Mouse (Mus musculus): ENCODE results near the gene Zbtb5. TPM values are rescaled to one million over a fixed set of nuclear protein-coding genes. Genes with fewer than 3 reads are reported as not detected.
A peak's percentile ranks its signal among the peaks of the same experiment; 100 is the strongest.

The Zbtb5 gene
- polyA plus RNA-seq, 1 experiment from 2014 or later, result 8.3 TPM

DNA sequence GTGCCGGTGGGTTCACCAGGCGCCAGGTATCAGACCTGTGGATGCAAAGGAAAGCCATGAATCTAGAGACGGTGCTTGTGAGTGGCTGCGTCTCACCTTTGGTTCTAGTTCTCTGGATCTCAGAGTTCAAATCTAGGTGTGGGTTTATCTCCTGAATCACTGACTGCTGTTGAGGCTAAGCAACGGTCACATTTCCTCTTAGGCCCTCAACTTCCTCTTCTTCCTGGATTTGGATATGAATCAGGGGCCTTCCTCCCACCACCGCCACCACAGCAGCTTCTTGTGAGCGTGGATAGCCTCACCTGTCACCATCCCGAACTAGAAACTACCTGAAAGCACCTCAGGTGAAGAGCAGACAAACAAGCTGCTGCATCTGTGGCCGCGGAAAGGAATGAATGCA, 23.8 kb upstream of the Zbtb5 start:
- no peak for ATAC-seq
- H3K27me3 ChIP-seq (replicated peaks), result no peaks in the 10 kb centered on the region

DNA sequence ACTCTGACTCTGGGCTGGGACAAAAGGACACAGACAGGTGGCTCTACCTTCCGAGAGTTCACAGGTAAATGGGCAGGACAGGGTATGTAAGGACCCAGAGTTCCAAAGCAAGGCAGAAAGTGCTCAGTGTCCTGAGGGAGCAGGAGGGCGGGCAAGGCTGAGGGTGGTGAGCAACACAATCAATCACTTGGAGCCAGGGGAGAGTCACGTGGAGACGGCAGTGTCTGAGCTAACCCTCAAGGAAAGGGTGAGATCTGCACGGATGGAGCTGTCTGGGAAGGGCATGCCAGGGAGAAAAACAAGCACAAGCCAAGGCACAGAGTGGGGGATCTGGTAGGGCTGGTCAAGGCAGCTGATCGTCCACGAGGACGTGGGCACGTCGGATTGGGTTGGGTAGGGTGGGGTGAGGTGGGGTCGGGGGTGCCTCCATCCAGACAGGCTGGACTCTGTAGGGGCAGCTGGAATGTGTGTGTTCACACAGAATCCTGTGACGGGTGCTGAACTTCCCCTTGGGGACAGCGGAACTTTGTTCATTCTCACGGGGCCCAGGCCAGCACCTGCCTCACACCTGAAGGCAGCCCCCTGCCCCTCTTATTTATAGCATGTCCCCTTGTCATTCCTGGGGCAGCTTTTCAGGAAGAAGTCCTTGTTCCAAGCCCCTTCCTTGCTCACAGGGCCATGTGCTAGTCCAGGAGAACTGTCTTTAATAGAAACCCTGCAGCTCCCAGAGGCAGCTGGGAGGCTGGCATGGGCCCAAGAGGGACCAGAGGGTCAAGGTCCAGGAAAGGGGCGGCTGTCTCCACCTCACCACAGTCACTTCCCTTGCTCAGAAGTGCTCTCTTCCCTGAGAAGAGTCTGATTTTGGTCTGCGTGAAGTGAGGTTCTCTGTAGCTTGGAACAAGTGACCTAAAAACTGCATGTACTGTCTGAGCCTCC, 22.7 kb upstream of the Zbtb5 start:
- Histone ChIP-seq H3K4me2 (no peak overlapping the region), H3K27ac (no peak overlapping the region), H3K9ac (no peak overlapping the region), H3K9me3 (replicated peaks) (no peaks in the 10 kb centered on the region), H3K36me3 (peaks cover 66% of the 10 kb centered on the region), H3K27me3 (replicated peaks) (no peaks in the 10 kb centered on the region), H3K4me3 (no peak overlapping the region), H3K4me1 (peaks cover 8% of the 10 kb centered on the region)
- 70% methylated on average over 16 of the region's 16 CpGs for WGBS (ENCODE audit: insufficient replicate concordance)
- ATAC-seq, result no peak

More for the DNA sequence above, 23.8 kb upstream of the Zbtb5 start:
- no peaks in the 10 kb centered on the region for H3K9me3 ChIP-seq (replicated peaks)
- no peak overlapping the region for H3K27ac ChIP-seq
- H3K36me3 ChIP-seq, result peaks cover 58% of the 10 kb centered on the region
- 57% methylated on average over 10 of the region's 10 CpGs for WGBS (ENCODE audit: insufficient replicate concordance)
- H3K4me3 ChIP-seq, result no peak overlapping the region
- H3K9ac ChIP-seq, result no peak overlapping the region
- peaks cover 8% of the 10 kb centered on the region for H3K4me1 ChIP-seq
- H3K4me2 ChIP-seq, result no peak overlapping the region

DNA sequence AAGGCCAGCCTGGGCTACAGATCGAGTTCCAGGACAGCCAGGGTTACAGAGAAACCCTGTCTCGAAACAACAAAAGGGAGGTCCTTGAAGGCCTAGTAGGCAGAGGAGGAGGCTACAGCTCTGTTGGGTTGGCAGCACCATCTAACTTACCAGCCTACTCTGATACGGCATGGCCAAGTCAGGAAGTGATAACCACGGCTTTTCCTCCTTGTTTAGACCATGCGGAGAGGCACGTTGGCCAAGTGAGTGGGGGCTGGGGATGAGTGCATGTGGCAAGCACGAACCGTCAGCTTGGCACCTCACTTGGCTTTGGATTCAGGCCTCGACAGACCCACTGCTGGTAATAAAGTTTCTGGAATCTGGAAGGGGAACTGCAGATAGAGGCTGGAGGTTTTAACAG, 20.4 kb upstream of the Zbtb5 start:
- Histone ChIP-seq H3K27me3 (replicated peaks) (no peaks in the 10 kb centered on the region), H3K9ac (no peak overlapping the region), H3K4me3 (no peak overlapping the region), H3K27ac (no peak overlapping the region), H3K36me3 (peaks cover 89% of the 10 kb centered on the region), H3K4me1 (peaks cover 8% of the 10 kb centered on the region), H3K9me3 (replicated peaks) (no peaks in the 10 kb centered on the region), H3K4me2 (no peak overlapping the region)
- whole genome bisulfite sequencing (ENCODE audit: insufficient replicate concordance), result 51% methylated on average over 9 of the region's 9 CpGs
- no peak for ATAC-seq

DNA sequence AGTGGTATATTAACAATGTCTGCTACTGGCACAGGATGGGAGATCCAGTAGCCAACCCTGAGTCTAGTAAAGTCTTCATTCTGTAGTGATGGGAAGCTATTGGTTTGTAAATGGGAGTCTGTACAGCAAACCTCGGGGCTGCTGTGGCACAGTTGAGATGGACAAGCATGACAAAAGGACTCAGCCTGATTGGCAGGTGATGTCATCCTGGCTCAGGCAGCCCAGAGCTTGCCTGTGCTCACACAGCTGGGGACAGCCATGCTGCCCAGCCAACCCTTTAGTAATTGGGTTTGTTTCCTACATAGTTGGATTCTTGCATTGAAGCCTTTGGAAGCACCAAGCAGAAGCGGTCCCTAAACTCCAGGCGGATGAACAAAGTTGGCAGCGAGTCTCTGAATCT, 14.2 kb upstream of the Zbtb5 start:
- WGBS (ENCODE audit: insufficient replicate concordance), result 85% methylated on average over 4 of the region's 4 CpGs
- Histone ChIP-seq H3K27ac (no peak overlapping the region), H3K9ac (no peak overlapping the region), H3K4me1 (no peaks in the 10 kb centered on the region), H3K9me3 (replicated peaks) (no peaks in the 10 kb centered on the region), H3K36me3 (peaks cover 93% of the 10 kb centered on the region), H3K4me2 (no peak overlapping the region), H3K27me3 (replicated peaks) (no peaks in the 10 kb centered on the region), H3K4me3 (no peak overlapping the region)
- no peak for ATAC-seq

DNA sequence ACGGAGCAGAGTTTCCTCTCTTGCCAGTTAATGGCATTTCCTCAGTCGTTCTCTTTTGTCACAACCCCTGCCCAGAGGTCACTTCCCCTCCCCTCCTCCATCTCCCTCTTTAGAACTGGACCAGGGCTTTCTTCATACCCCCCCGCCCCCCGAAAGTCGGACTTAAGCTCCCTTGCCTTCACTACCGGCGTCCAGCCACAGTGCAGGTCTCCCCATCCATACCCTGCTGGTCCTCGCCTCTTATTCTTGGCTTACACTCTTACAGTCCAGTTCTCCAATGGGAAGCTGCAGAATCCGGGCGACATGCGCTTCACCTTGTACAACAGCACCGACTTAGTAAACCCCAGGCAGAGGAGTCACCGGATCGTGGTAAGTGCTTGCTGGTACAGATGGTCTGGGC, 6.8 kb upstream of the Zbtb5 start:
- Histone ChIP-seq H3K36me3 (peaks cover 35% of the 10 kb centered on the region), H3K4me3 (peak overlapping the region; percentile 82), H3K4me2 (peak overlapping the region; percentile 97), H3K9me3 (replicated peaks) (no peaks in the 10 kb centered on the region), H3K27ac (0 out of 2 replicates have a peak overlapping the region, but pooled peaks have one; percentile 40), H3K4me1 (peaks cover 42% of the 10 kb centered on the region), H3K27me3 (replicated peaks) (no peaks in the 10 kb centered on the region), H3K9ac (peak overlapping the region; percentile 79)
- WGBS (ENCODE audit: insufficient replicate concordance), result under 1% methylated on average over 14 of the region's 14 CpGs
- no peak; the same call in 1 of the 2 replicates for ATAC-seq

DNA sequence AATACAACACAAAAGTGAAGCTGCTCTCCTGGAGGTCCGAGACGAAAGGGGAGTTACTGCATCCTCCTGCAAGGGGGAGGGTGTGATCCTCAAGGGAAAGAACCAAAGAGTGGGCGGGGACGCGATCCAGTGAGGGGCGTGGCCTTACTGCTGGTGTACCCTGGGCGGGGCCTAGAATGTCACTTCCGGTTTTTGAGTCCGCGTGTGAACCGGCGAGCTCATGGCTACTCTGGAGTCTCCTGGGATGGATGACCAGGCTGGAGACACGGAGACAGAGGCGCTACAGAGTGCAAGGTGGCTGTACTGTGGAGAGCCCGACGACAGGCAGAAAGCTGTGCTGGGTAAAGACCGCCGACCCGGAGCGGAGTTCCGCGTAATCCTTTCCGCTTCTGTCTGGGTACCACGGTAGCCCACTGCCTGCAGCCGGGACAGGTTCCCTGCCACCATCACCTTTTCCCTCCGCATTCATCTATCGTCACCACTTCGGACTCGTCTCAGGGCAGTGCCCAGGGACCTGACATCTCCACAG, 6.3 kb upstream of the Zbtb5 start, which contains the start of gene Polr1e:
Polr1e (plus strand) TSS at position 132 of the 529 bp plus-strand sequence.
- Histone ChIP-seq H3K36me3 (peaks cover 30% of the 10 kb centered on the region), H3K9ac (peak within 1 kb of the TSS; percentile 79), H3K4me2 (peak within 1 kb of the TSS; percentile 97), H3K4me1 (peaks cover 47% of the 10 kb centered on the region), H3K27ac (0 out of 2 replicates have a peak within 1 kb of the TSS, but pooled peaks have one; percentile 40), H3K27me3 (replicated peaks) (no peaks in the 10 kb centered on the region), H3K4me3 (peak within 1 kb of the TSS; percentile 82), H3K9me3 (replicated peaks) (no peaks in the 10 kb centered on the region)
- ATAC-seq, result peak; percentile 88
- WGBS (ENCODE audit: insufficient replicate concordance), result 1% methylated on average over 29 of the region's 29 CpGs

DNA sequence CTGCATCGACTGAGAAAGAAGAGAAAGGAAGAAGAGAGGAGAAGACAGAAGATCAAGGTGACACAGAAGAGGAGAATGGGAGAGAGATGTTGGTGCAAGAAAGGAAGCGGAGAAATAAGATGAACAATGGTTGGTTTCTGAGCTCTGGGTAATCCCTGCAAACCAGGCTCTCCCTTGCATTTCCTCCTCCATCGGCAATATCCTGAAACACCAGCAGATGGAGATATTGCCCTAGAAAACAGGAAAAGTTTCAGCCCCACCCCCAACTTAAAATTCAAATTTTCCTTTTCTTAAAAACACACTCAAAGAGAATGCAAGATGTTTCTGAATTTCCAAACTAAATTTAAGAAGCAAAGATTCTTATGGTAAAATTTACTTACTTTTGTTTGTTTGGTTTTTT, 3.4 kb upstream of the Zbtb5 start:
- H3K4me1 ChIP-seq, result peaks cover 50% of the 10 kb centered on the region
- no peak overlapping the region for H3K9ac ChIP-seq
- WGBS (ENCODE audit: insufficient replicate concordance), result 12% methylated on average over 3 of the region's 3 CpGs
- H3K27me3 ChIP-seq (replicated peaks), result no peaks in the 10 kb centered on the region
- ATAC-seq, result no peak
- H3K9me3 ChIP-seq (replicated peaks), result no peaks in the 10 kb centered on the region
- H3K36me3 ChIP-seq, result peaks cover 2% of the 10 kb centered on the region; the same call in 1 of the 2 replicates
- H3K4me2 ChIP-seq, result no peak overlapping the region
- H3K27ac ChIP-seq, result no peak overlapping the region
- H3K4me3 ChIP-seq, result no peak overlapping the region

DNA sequence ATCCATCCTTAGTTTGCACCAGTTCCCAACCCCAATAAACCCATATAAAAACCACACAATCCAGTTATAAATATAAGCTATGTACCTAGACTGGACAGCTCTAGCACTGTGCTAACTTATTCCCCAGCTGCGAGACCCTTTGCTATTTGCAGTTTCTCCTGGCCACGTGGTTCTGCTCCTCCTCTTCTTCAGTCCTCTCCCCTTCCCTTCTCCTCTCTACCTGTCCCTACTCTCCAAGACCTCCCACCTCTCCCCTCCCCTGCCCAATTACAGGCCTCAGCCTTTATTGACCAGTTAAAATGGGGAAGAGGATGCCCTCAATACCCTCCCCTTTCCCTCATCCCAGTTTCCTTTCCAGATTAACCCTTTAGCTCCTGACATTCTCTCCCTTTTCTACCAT, 1.3 kb upstream of the Zbtb5 start:
- ATAC-seq, result no peak
- Histone ChIP-seq H3K4me1 (peaks cover 47% of the 10 kb centered on the region), H3K4me3 (peak overlapping the region; percentile 71), H3K9me3 (replicated peaks) (no peaks in the 10 kb centered on the region), H3K27me3 (replicated peaks) (no peaks in the 10 kb centered on the region), H3K36me3 (no peaks in the 10 kb centered on the region), H3K9ac (peak overlapping the region; percentile 80), H3K27ac (peak overlapping the region; percentile 97), H3K4me2 (peak overlapping the region; percentile 89)
- WGBS (ENCODE audit: insufficient replicate concordance), result 9% methylated on average over 2 of the region's 2 CpGs

DNA sequence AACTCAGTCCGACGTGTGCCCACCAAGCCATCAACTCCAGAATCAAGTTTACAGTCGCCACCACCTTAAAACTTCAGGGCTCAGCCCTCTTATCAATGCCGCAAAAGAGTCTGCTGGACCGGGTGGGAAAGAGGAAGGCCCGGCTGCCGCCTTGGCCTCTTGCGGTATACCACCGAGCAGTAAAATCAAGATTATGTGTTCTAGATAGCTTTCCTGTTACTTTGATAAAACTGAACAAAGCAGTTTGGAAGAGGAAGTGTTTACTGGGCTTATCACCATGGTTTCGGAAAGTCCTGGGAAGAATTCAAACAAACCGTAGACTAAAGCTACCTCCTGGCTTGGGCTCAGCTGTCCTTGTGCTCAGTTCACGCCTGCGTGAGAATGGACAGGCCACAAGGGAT, 819 bp upstream of the Zbtb5 start:
- Histone ChIP-seq H3K36me3 (no peaks in the 10 kb centered on the region), H3K9me3 (replicated peaks) (no peaks in the 10 kb centered on the region), H3K4me3 (peak overlapping the region; percentile 71), H3K27ac (peak overlapping the region; percentile 97), H3K4me2 (peak overlapping the region; percentile 89), H3K4me1 (peaks cover 43% of the 10 kb centered on the region), H3K27me3 (replicated peaks) (no peaks in the 10 kb centered on the region), H3K9ac (peak overlapping the region; percentile 80)
- ATAC-seq, result no peak
- 1% methylated on average over 13 of the region's 13 CpGs for WGBS (ENCODE audit: insufficient replicate concordance)

DNA sequence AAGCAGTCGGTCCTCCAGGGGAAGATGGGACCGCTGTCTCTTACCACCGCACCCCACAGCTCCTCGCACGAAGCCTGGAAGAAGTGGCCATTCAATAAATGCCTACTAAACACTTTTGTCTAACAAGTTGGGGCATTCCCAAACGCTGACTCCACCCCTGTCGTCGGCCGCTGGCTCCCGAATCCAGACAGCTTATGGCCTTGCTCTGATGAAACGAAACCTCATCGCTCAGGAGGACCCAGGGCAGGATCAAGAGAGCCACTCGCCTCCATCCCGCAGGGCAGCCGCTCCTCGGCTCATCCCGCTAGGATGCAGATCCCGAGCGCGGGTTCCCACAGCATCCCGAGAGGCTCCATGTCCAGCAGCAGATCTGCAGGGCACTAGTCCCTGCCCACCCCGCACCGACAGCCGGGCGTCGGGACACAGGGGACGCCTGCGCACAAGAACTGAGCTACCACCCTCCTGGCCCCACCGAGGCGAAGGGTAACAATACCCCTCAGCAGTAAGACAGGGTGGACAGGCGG, 569 bp downstream of the Zbtb5 start:
- Histone ChIP-seq H3K4me1 (peaks cover 44% of the 10 kb centered on the region), H3K36me3 (no peaks in the 10 kb centered on the region), H3K27me3 (replicated peaks) (no peaks in the 10 kb centered on the region), H3K9me3 (replicated peaks) (no peaks in the 10 kb centered on the region), H3K27ac (peak overlapping the region; percentile 99), H3K4me2 (peak overlapping the region; percentile 78), H3K4me3 (peak overlapping the region; percentile 92), H3K9ac (peak overlapping the region; percentile 95)
- 0% methylated on average over 31 of the region's 31 CpGs for WGBS (ENCODE audit: insufficient replicate concordance)
- peak; percentile 0; the same call in 1 of the 2 replicates for ATAC-seq

DNA sequence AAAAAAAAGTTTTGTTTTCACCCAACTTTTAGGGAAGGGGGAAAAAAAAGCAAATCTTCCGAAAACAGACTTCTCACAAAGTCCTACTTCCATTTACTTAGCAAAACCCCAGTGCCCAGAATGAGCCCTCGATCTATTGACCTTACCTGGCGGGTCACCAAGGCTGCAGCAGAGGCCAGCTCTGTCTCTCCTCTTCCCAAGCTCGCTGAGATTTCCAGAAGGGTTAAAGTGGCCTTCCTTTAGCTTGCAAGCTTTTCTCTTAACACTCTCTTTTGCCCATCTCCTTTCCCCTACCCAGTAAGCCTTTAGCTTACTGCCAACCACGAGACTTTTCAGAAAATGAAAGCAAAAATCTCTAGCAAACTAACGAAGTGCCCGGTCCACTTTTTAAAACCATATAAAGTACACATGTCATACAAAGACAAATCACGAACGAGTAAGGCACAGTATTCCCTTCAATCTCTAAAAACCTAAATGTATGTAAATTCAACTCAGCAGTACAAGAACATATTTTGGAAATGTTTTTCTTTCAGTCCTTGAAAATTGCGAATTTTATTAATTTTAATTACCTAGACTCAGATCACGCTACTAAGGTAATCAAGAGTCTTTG, 1.3 kb downstream of the Zbtb5 start:
- no peaks in the 10 kb centered on the region for H3K9me3 ChIP-seq (replicated peaks)
- peak overlapping the region; percentile 92 for H3K4me3 ChIP-seq
- WGBS (ENCODE audit: insufficient replicate concordance), result 18% methylated on average over 11 of the region's 11 CpGs
- peaks cover 40% of the 10 kb centered on the region for H3K4me1 ChIP-seq
- H3K27ac ChIP-seq, result peak overlapping the region; percentile 99
- H3K9ac ChIP-seq, result peak overlapping the region; percentile 95
- no peak for ATAC-seq
- H3K27me3 ChIP-seq (replicated peaks), result no peaks in the 10 kb centered on the region
- no peaks in the 10 kb centered on the region for H3K36me3 ChIP-seq
- peak overlapping the region; percentile 78 for H3K4me2 ChIP-seq

DNA sequence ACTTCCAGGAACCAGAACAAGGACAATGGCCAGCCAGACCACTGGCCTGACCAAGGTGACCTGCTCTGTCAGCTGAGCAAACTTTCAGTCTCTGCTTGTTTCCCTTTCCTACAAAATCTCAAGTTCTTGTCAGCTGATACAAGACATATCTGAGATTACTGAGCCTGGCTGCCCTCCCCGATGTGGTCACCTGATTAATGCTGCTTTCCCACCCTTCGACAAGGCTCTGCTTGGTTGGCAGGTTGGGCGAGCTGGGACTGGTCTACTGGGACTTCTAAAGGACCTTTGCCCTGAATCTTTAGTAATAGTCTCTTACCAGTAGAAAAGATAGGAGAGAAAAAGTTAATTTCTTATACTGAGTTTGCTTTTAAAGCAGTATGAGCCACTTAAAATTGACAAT, 6.8 kb downstream of the Zbtb5 start:
- no peak overlapping the region for H3K27ac ChIP-seq
- H3K4me1 ChIP-seq, result peaks cover 25% of the 10 kb centered on the region
- no peaks in the 10 kb centered on the region for H3K27me3 ChIP-seq (replicated peaks)
- H3K9ac ChIP-seq, result no peak overlapping the region
- H3K9me3 ChIP-seq (replicated peaks), result no peaks in the 10 kb centered on the region
- no peak overlapping the region for H3K4me2 ChIP-seq
- no peak overlapping the region for H3K4me3 ChIP-seq
- H3K36me3 ChIP-seq, result no peaks in the 10 kb centered on the region
- 67% methylated on average over 3 of the region's 3 CpGs for WGBS (ENCODE audit: insufficient replicate concordance)
- no peak for ATAC-seq

Measured in liver, embryonic 12.5 days (tissue).